Mouse (Mus musculus) lung, adult 2 months (tissue): Measurements from ENCODE around the gene Map9. TPM values are rescaled to one million over a fixed set of nuclear protein-coding genes. Genes with fewer than 3 reads are reported as not detected.
"Not testable (repeated sequence)": the region's sequence is repeated elsewhere in the genome, so short reads cannot be mapped to it uniquely, and the experiment has no call there.

ENCODE experiments used
- DNase-seq: peaks from one replicate; pipeline ENCODE4 v3.0.0; 2022
- H3K4me1 ChIP-seq: fragments of 200-500 bp; 2 replicates; pipeline ENCODE4 v1.6.1; 2011; ENCODE audit warnings: low read length; ENCODE audit not compliant: control insufficient read depth, insufficient read depth
- H3K4me3 ChIP-seq: fragments of 200-500 bp; replicated peaks from 2 replicates; pipeline ENCODE3; 2011; ENCODE audit warnings: low read depth, mild to moderate bottlenecking, control low read depth, low read length; ENCODE audit errors: extremely low read depth
- CTCF ChIP-seq: fragments of 200-500 bp; IDR thresholded peaks from 2 replicates; pipeline ENCODE4 v1.5.1; 2011; ENCODE audit warnings: mild to moderate bottlenecking, low read length, control low read depth; ENCODE audit not compliant: insufficient read depth
- POLR2A ChIP-seq: fragments of 200-500 bp; IDR thresholded peaks from 2 replicates; pipeline ENCODE4 v1.6.1; 2011; ENCODE audit warnings: low read depth, mild to moderate bottlenecking, control low read depth, low read length, borderline replicate concordance; ENCODE audit errors: extremely low read depth
- WGBS: fragments of 180-500 bp; shearing (Covaris S2); methylation state at CpG from one replicate; pipeline ENCODE4 v1.1.7; 2018; 5-methylcytosine and 5-hydroxymethylcytosine counted together
- polyA plus RNA-seq: library from polyadenylated mRNA; depleted of rRNA; stranded (reverse); fragments of >200 nt; gene quantifications from 2 replicates; pipeline ENCODE4 v1.2.3, GENCODE M21; 2012; rRNA removed

Gene Map9
- polyA plus RNA-seq, 1 experiment = 1.3 TPM

DNA sequence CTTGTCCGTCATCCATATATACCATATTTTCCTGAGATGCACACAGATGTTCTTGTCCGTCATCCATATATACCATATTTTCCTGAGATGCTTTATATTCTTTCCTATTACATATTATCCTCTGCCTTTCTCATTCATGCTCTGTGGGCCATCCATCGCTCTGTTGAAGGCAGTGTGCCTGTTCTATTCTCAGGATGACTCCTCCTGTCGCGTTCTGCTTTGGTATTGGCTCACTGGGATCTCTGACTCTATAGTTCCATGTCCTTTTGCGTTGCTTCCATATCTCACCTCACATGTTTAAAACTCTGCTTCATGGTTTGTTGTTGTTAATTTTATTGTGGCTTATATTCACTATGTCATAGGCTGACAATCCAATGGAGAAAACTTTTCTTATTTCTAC, 48.0 kb downstream of the Map9 start:
- Histone ChIP-seq H3K4me3 (no peak overlapping the region), H3K4me1 (no peaks in the 10 kb centered on the region)
- 80% methylated on average over 6 of the region's 6 CpGs for WGBS
- no peak for DNase-seq
- TF ChIP-seq CTCF = no peak
- no peak for TF ChIP-seq POLR2A

DNA sequence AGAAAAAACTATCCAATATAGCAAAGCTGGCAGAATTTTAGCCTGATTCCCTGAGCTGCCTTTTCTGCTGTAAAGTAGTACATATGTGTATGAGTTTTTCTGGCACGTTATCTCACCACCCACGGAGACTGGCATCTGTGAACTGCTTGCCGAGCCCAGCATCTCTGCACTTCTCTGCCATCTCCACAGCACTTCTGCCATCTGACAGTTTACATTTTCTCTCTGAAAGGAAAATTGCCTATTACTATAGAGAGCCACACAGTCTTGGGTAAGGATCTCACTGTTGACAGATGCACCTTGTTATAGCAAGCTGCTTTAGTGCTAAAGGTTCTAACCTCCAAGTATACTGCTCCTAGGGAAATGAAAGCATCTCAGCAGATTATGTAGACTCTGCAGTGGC, 48.5 kb downstream of the Map9 start:
- TF ChIP-seq POLR2A (no peak), CTCF (no peak)
- Histone ChIP-seq H3K4me3 (no peak overlapping the region), H3K4me1 (no peaks in the 10 kb centered on the region)
- WGBS = 62% methylated on average over 3 of the region's 3 CpGs
- DNase-seq = no peak

DNA sequence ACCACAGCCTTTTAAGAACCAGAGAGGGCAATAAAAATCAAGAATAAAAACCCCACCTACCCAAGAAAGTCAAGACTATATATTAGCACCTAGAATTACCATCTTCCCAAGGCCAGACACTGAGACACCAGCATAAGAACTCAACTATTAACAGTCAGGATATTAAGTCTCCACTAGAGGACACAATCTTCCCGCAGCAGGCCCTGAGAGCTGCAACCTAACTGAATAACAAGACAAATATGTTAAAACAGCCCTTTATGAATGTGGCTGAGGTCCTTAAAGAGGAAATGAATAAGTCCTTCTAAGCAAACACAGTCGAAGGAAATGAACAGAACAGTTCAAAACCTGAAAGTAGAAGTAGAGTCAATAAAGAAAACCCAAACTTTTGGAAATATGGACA, 49.6 kb downstream of the Map9 start:
- no peak for TF ChIP-seq POLR2A
- TF ChIP-seq CTCF = no peak
- H3K4me3 ChIP-seq = no peak overlapping the region
- no peak for DNase-seq
- WGBS = 37% methylated on average over 2 of the region's 2 CpGs
- H3K4me1 ChIP-seq = no peaks in the 10 kb centered on the region

DNA sequence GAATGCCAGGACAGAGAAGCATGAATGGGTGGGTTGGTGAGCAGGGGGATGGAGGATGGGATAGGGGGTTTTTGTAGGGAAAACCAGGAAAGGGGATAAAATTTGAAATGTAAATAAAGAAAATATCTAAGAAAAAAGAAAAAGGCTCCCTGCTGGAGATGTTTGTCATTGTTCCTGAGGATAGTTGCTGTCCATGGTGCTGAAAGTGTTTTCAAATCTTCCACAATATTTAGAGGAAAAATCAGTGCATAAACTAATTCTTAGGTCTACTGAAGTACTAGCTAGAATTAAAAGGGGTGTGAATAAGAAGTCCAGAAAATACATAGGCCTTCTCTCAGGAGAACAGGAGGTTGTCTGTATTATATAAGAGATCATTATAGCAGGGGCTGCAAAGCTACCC, 54.6 kb downstream of the Map9 start:
- H3K4me3 ChIP-seq = no peak overlapping the region
- DNase-seq = no peak
- H3K4me1 ChIP-seq = no peaks in the 10 kb centered on the region
- TF ChIP-seq POLR2A (no peak), CTCF (no peak)

DNA sequence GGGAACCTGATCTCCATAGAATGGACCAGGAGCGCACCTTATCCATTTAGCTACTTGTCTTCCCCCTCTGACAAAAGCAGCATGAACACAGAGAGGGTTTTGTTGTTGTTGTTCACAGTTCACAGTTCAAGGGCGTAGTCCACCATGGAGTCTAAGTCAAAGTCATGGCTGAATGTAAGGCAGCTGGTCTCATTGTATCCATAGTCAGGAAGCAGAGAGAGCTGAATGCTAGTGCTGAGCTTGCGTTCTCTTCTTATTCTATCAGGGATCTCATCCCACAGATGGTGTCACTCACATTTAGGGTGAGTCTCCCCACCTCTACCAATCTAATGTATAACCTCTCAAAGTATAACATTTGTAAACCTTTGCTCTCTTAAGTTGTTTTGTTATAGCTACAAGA, 60.1 kb downstream of the Map9 start:
- H3K4me1 ChIP-seq = no peaks in the 10 kb centered on the region
- TF ChIP-seq CTCF (no peak), POLR2A (no peak)
- DNase-seq = no peak
- no peak overlapping the region for H3K4me3 ChIP-seq
- 86% methylated on average over 3 of the region's 3 CpGs for WGBS

DNA sequence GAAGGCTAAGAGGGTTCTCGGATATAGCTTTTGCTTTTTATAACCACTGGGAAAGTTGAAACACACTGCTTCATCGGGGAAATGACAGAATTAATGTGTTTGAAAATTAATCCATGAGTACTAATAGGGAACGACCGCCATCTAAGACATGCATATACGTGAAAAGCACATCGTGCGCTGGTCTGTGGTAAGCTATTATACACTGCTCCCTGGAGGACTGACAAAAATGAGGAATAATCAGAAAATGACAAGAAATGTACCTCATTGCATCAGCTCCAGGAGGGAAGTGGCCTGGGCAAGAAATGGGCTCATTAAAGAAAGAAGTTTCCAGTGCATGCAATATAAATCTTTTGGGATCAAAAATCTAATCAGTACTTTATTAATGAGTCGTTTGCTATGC, 77.5 kb downstream of the Map9 start:
- H3K4me3 ChIP-seq = no peak overlapping the region
- TF ChIP-seq CTCF (no peak), POLR2A (no peak)
- 84% methylated on average over 8 of the region's 8 CpGs for WGBS
- no peak for DNase-seq
- H3K4me1 ChIP-seq = no peaks in the 10 kb centered on the region

DNA sequence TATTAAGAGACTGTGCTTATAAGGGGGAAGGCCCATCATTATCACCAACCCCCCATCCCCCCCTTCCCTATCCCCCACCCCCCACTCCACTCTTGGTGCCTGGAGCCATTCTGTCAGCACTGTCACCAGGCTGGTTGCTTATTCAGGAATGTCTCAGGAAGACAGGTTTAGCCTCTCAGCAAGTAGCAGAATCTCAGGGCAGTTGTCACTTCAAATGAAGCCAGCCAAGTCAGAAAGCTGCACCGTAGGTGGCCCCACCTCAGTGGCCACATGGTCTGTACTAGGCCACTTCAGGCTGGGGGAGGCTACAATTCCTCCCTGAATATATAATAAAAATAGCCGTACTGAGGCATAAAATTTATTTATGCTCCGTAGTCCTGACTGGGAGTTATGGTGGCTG, 83.1 kb downstream of the Map9 start:
- 48% methylated on average over 3 of the region's 3 CpGs for WGBS
- Histone ChIP-seq H3K4me3 (no peak overlapping the region), H3K4me1 (no peaks in the 10 kb centered on the region)
- no peak for TF ChIP-seq CTCF
- no peak for TF ChIP-seq POLR2A
- DNase-seq = no peak

DNA sequence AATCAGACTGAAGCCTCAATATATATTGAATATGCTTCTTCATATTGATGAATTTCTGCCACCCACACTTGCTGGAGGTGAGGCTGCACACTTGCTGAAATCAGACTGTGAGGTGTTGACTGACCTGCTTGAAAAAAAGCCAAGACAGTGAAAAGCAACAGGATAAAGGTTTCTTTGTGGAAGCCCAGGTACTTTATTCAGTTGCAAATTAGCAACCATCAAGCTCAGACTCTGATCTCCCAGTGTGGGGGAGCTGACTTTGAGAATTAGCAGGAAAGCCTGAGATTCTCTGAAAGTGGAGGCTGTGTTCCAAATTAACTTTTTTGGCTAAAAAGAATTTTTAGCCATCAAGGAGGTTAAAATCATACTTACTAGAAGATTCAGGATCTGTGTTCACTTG, 83.8 kb downstream of the Map9 start:
- H3K4me1 ChIP-seq, H3K4me3 ChIP-seq, DNase-seq: not testable (repeated sequence)

Other genes with a start within 250 kb of the Map9 start
- gene Gucy1a1, start 212.3 kb upstream of the Map9 start, polyA plus RNA-seq = 52.2 and 81.5 TPM in 2 replicates
- not detected in 2 replicates for gene Npy2r, start 190.0 kb downstream of the Map9 start, polyA plus RNA-seq